Mouse (Mus musculus) neutrophil, adult 5-6 weeks (primary cell): ENCODE data around the gene Ngp. TPM values are rescaled to one million over a fixed set of nuclear protein-coding genes. Genes with fewer than 3 reads are reported as not detected.

Source experiments
- ATAC-seq: fragments of 151-379, 151-347 bp; 2 replicates; pipeline ENCODE4 v1.8.0; 2017; ENCODE audit warnings: mild to moderate bottlenecking, moderate TSS enrichment; ENCODE audit not compliant: insufficient number of reproducible peaks, poor library complexity, low FRiP score, severe bottlenecking; ENCODE audit errors: extremely low read depth
- total RNA-seq: library from RNA; stranded (forward); fragments of 200-1000 nt; gene quantifications from 2 replicates; pipeline ENCODE4 v1.2.3, GENCODE M21; 2017

Gene Ngp
- total RNA-seq, 1 experiment from 2014 or later = 25.6 TPM

- ATAC-seq = no peak
These were observed 5.8 kb upstream of the Ngp start for GRCm38 (mm10) chr9:110413785-110414184.

DNA sequence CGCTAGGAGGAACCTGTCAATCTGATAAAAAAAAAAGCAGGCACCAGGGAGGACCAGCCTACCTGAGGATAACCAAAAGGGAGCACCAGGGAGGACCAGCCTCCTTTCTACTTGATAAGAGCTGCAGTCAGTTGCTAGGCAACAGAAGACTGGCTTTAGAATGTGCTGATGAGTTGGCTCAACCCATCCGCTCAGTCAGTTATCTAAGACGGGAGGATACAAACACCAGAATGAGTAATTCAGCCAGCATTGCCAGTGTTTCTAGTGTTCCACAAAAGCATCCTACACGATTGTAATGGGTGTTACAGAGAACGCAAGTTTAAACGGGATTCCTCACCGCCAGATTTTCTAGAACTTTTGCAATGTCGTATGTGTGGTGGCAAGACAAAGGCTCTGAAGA, 11.7 kb downstream of the Ngp start:
- no peak for ATAC-seq

GRCm38 (mm10) chr9:110433045-110433444, 13.5 kb downstream of the Ngp start:
- ATAC-seq = no peak

GRCm38 (mm10) chr9:110436041-110436440, 16.5 kb downstream of the Ngp start:
- no peak for ATAC-seq

DNA sequence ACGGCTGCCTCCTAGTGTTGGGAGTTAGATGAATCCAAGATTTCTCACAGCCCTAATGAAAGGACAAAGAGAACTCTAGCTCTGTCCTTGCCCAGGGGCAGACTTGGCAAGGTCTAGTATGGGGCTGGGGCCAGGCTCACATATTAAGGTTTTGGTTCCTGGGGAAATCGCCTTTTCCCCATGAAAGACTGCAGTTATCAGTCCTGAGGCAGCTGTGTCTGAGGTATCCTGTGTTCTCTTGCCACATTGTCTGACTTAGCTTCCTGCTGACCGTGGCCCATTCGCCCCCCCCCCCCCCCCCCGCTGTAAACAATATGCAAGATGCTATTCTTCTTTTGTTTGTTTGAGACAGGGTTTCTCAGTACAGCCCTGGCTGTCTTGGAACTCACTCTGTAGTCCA, 20.5 kb downstream of the Ngp start:
- ATAC-seq = no peak

GRCm38 (mm10) chr9:110440559-110440958, 21.0 kb downstream of the Ngp start:
- ATAC-seq = peak; percentile 41; the same call in 1 of the 2 replicates

DNA sequence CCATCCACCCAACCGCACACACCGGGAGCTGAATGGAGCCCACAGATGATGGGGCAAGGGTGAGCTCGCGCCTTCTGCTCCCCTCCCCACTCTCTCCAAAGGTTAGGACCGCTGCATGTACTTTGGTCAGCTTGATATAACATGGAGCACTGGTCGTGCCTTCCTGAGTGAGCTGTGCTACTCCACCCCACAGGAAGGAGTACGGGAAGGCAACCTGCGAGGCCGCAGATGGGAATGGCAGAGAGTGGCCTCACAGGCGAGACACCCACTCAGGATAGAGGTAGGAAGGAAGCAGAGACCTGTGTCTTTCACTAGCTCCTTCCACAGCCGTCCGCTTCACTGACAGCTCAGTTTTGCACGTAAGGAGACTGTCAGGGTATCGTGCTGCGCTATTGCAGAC, 28.8 kb downstream of the Ngp start:
- no peak for ATAC-seq

- peak; percentile 91 for ATAC-seq
These were observed 29.5 kb downstream of the Ngp start for GRCm38 (mm10) chr9:110448857-110449617.

DNA sequence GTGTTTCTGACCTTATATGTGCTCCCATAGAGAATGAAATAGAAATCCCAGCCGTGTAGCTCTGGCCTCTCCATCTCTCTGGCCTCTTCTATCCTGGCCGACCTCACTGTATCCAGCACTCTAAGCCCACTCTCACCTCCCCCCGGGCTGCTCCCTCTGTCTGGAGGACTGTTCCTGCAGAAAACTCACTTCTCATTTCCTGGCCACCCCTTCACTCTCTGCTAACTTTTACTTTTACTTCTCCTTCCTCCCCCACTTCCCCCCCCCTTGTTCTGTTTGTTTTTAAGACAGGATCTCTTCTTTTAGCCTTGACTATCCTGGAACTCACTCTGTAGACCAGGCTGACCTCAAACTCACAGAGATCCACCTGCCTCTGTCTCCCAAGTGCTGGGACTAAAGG, 33.0 kb downstream of the Ngp start:
- peak; percentile 54 for ATAC-seq

GRCm38 (mm10) chr9:110457926-110458325, 38.4 kb downstream of the Ngp start:
- ATAC-seq = no peak

GRCm38 (mm10) chr9:110459145-110459727, 39.7 kb downstream of the Ngp start:
- ATAC-seq = peak; percentile 79

DNA sequence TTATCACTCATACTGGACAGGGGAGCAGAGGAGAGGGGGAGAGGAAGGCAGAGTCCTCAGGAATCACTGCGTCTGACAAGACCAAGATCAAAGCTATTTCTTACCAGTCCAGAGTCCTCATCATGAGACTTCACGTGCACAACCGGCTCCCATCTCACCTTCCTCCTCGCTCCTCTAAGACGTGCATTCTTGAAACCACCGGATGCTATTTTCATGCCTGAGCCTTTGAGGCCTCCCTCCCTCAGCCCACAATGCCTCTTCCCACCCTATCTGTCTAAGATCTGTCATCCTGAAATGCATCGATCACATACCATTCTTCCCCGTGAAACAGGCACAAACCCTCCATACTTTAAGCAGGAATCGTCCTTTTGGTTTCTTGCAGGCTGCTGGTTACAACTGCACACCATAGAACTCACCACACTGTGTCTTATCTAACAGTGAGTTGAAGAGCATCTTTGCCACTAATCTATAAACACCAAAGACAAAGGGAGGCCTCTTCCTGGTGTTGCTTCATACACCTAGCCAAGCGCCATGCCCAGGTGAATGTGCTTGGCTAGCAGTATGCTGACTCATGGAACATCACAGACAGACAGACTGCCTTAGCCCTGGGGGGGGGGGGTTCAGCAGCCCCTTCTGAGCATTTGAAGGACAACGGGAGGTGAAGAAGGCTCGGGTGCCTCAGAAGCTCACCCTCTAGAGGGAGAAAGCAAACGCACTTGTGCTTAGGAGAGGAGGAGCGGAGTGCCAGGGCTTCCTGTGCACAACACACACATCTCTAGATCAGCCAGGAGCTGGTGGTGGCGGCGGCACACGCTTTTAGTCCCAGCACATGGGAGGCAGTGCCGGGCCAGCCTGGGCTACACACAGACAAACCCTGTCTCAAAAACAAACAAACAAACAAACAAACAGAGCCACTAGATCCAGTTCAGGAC, 41.6 kb downstream of the Ngp start:
- ATAC-seq = no peak

- ATAC-seq = no peak
These were observed 42.8 kb downstream of the Ngp start for GRCm38 (mm10) chr9:110462321-110462720.

DNA sequence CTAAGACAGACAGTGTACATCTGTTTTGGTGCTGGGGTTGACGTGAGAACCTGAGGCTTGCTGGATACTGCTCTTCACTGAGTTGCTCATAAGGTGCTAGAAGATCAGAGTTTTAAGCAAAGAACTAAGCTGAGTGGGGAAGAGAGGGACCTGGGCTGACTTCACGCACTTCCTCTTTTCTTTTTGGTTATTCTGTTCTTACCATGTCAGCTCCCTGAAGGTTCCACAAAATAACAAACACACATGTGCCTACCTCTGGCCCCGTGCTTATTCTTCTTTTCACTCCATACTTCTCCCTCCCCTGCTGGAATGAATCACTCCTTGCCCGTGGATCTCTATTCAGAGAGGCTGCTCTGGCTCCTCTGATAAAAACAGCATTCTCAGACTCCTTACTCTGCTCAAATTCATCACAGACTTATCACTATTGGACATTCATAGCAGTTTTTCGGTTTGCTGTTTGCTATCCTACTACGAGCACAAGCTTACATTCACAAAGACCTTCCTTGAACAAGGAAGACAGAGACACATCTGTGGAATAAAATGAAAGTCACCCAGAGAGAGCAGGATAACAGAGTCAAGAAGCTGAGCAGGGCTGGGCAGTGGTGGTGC, 44.5 kb downstream of the Ngp start:
- peak; percentile 51 for ATAC-seq

DNA sequence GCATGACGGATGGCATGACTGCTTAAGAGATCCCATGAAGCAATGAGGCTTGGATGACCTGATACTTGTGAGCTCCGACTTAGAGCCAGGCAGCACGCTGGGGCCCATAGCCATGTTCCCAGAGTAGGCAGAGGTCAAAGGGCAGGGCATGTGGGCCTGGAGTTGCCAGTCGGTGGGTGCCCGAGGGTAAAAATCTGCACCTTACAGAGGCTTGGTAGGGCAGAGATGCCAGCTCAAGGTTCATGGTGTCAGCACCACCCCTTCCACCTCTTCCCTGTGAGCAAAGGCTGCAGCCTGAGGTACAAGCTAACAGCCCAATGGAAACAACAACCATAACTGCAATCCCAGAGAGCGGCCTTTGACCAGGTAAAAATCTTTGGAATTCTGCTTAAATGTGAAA, 45.8 kb downstream of the Ngp start:
- no peak for ATAC-seq

DNA sequence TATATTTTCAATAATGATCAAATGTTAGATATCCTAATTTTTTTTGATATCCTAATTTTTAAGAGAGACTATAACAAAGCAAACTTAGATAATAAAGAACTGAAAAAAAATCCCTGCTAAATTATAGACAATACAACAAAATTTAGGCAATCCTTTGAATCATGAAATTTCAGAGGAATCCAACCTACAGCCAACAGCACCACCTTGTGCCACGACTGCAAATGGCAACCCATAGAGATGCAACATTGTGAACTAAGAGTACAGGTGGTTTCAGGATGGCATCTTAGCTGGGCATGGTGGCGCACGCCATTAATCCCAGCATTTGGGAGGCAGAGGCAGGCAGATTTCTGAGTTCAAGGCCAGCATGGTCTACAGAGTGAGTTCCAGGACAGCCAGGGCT, 46.6 kb downstream of the Ngp start:
- peak; percentile 63; the same call in 1 of the 2 replicates for ATAC-seq
